Mouse (Mus musculus) neural tube, embryonic 10.5 days (tissue): ENCODE data around the gene Olfr347.

Experiments
- DNase-seq: peaks from one replicate; pipeline ENCODE4 v3.0.0-alpha.2; 2017; ENCODE audit warnings: low spot score; ENCODE audit errors: extremely low spot score

The Olfr347 gene

DNA sequence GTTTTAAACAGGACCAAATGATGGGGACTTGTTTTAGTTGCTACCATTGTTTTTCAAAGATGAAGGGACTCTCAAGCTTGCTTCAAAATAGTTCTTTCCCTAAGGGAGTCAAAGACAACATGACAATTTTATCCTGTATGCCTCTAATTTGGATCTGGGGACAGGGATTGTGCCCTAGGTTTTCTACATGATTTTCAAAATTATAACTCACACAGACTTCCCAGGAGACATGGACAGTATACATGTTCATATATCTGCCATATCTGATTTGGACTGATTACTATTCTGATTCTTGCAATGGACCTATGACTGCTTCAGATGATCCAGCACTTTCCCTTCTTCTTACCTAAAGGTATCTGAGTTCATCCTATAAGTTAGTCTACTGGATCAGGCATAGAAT, at the start of gene Olfr347:
Olfr347 (plus strand) TSS at position 301 of the 400 bp plus-strand sequence.
- DNase-seq, result no peak

DNA sequence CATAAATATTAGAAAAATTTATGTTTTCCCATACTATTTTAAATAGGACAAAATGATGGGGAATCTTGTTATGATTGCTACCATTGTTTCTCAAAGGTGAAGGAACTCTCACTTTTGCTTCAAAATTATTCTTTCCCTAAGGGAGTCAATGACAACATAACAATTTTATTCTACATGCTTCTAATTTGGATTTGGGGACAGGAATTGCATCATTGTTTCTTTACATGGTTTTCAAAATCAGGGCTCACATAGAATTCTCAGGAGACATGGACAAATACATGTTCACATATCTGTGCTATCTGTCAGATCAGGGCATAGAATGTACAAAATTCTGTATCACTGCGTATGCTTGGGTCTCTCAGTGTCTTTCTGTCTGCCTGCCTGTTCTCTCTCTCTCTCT, 46.2 kb upstream of the Olfr347 start, which contains the start of gene Olfr346:
Olfr346 (plus strand) TSS at position 301 of the 400 bp plus-strand sequence.
- DNase-seq, result no peak

DNA sequence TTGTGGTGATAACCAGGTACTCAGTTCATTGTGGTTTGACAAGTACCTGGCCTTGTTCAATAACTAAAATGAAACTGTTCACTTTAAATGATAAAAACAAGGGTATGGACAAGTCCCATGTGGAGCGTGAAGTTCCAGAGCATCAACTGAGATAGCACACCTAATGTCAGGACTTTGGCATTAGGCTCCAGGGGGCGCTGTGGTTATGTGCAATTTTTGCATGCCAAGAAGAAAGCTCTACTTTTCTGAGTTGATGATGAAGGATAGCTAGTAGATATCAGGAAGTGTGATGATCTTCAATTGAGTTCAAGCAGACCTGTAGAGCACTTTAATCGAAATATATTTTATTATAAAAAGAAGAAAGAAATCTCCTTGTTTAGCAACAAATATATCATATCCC, 4.5 kb downstream of the Olfr347 start:
- no peak for DNase-seq

DNA sequence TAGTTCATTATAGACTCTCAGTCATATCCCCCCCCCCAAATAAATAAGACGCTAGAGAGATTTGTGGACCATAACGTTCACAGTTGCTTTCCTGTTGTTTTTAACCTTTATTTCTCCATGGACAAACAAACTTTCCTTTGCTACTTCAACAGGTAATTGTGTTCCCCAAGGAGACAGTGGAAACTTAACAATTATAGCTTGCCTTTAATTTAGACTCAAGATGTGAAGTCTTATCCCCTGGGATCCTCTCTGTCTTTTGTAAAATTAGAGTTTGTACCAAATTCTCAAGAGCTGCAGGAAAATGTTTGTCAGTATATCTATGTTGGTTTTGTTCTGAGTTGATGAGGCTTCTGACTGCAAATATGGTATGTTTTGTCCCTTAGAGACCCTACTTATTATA, 52.3 kb downstream of the Olfr347 start, which contains the start of gene Olfr348:
Olfr348 (plus strand) TSS at position 301 of the 400 bp plus-strand sequence.
- DNase-seq, result no peak
